Mouse (Mus musculus) bone marrow, adult 2 months (tissue): Measurements from ENCODE around the gene C2cd5.

Experiments
- CTCF ChIP-seq: fragments of 200-500 bp; IDR thresholded peaks from 2 replicates; pipeline ENCODE4 v1.5.1; 2011; ENCODE audit warnings: low read length, control low read depth; ENCODE audit not compliant: control insufficient read depth, insufficient read depth
- POLR2A ChIP-seq: fragments of 200-500 bp; IDR thresholded peaks from 2 replicates; pipeline ENCODE4 v1.6.1; 2011; ENCODE audit warnings: low read depth, mild to moderate bottlenecking, control low read depth, low read length, borderline replicate concordance; ENCODE audit not compliant: control insufficient read depth

- TF ChIP-seq CTCF (no peak), POLR2A (no peak)
Measured at GRCm38 (mm10) chr6:143085898-143086297, 14.0 kb downstream of the C2cd5 start.
